Mouse (Mus musculus) heart, adult 2 months (tissue): ENCODE measurements around the gene N4bp3. TPM values are rescaled to one million over a fixed set of nuclear protein-coding genes. Genes with fewer than 3 reads are reported as not detected.

Experiments used
- DNase-seq, 2 experiments: peaks; one replicate each; pipeline ENCODE4 v3.0.0; 2021
- H3K27ac ChIP-seq: fragments of 200-600 bp; 2 replicates; pipeline ENCODE4 v1.8.1; 2022
- H3K27me3 ChIP-seq: fragments of 200-500 bp; 2 replicates; pipeline ENCODE4 v1.6.1; 2012; ENCODE audit warnings: mild to moderate bottlenecking, low read length, inconsistent platforms, mixed read lengths; ENCODE audit not compliant: control insufficient read depth, insufficient read depth
- H3K36me3 ChIP-seq: fragments of 200-500 bp; 2 replicates; pipeline ENCODE4 v1.6.1; 2012; ENCODE audit warnings: low read length, inconsistent platforms; ENCODE audit not compliant: control insufficient read depth, insufficient read depth
- H3K4me1 ChIP-seq: fragments of 200-500 bp; 2 replicates; pipeline ENCODE4 v1.6.1; 2011; ENCODE audit warnings: low read length; ENCODE audit not compliant: control insufficient read depth, insufficient read depth
- H3K4me3 ChIP-seq: fragments of 200-600 bp; 2 replicates; pipeline ENCODE4 v1.8.1; 2022
- H3K79me2 ChIP-seq: fragments of 200-500 bp; replicated peaks from 2 replicates; pipeline ENCODE4 v1.6.1; 2012; ENCODE audit warnings: mild to moderate bottlenecking, inconsistent platforms, low read length, moderate library complexity, mixed read lengths; ENCODE audit not compliant: control insufficient read depth, insufficient read depth
- H3K9ac ChIP-seq: fragments of 200-500 bp; 2 replicates; pipeline ENCODE4 v1.6.1; 2012; ENCODE audit warnings: low read depth, mild to moderate bottlenecking, control low read depth, inconsistent platforms, low read length, mixed read lengths
- CTCF ChIP-seq: fragments of 200-600 bp; IDR thresholded peaks from 2 replicates; pipeline ENCODE4 v1.8.1; 2022; ENCODE audit warnings: antibody characterized with exemption, mild to moderate bottlenecking, moderate library complexity
- EP300 ChIP-seq: fragments of 200-500 bp; IDR thresholded peaks from 2 replicates; pipeline ENCODE4 v1.6.1; 2011; ENCODE audit warnings: low read depth, low read length, control low read depth; ENCODE audit not compliant: insufficient read depth
- POLR2A ChIP-seq: fragments of 200-500 bp; IDR thresholded peaks from 2 replicates; pipeline ENCODE4 v1.6.1; 2011; ENCODE audit warnings: mild to moderate bottlenecking, low read depth, low read length, control low read depth; ENCODE audit not compliant: insufficient read depth
- WGBS: fragments of 180-500 bp; shearing (Covaris S2); methylation state at CpG from one replicate; pipeline ENCODE4 v1.1.7; 2018; 5-methylcytosine and 5-hydroxymethylcytosine counted together
- intact Hi-C: fragments of 180-260 bp; cut with DNase I; formaldehyde crosslinking; loops from one replicate; pipeline ENCODE4 v1.15.1; 2025
- polyA plus RNA-seq: library from polyadenylated mRNA; depleted of rRNA; stranded (reverse); fragments of >200 nt; gene quantifications from 2 replicates; pipeline ENCODE4 v1.2.3, GENCODE M21; 2012
- total RNA-seq, 2 experiments: library from RNA; stranded (reverse); gene quantifications; 2 replicates each; pipeline ENCODE4 v1.2.3; 2021

N4bp3 gene
- total and polyA plus RNA-seq, 3 experiments, result 8.2 to 10.7 (median 10.2) TPM

- peak; percentile 96 to 98 for DNase-seq
- intact Hi-C loops, result loop anchor here (2.0 to 10.0 kb wide), 2 partner anchors 22 to 398 kb away; partner anchors contain the start of genes Cdkl3, Phykpl and Ube2b
- peaks cover 2% of the 10 kb centered on the region; the same call in 1 of the 2 replicates for H3K79me2 ChIP-seq
- TF ChIP-seq EP300 (0 out of 2 replicates have a peak, but pooled peaks have one; percentile 38), CTCF (no peak), POLR2A (peak; percentile 100)
- no peaks in the 10 kb centered on the region; the same call in 1 of the 2 replicates for H3K4me1 ChIP-seq
- peak within 1 kb of the TSS; percentile 89 for H3K27ac ChIP-seq
- peaks cover 20% of the 10 kb centered on the region for H3K36me3 ChIP-seq
- H3K9ac ChIP-seq, result peak within 1 kb of the TSS; percentile 89
- no peaks in the 10 kb centered on the region for H3K27me3 ChIP-seq
- H3K4me3 ChIP-seq, result peak within 1 kb of the TSS; percentile 88
- under 1% methylated on average over 91 of the region's 91 CpGs for WGBS
Measured at GRCm38 (mm10) chr11:51606447-51607095, 44.1 kb downstream of the N4bp3 start, which contains the start of gene Hnrnpab. Gene Hnrnpab, minus strand, starts transcription at chr11:51606847.

- peak; percentile 91 to 94 for DNase-seq
- Histone ChIP-seq H3K4me3 (peak overlapping the region; percentile 88), H3K27ac (peak overlapping the region; percentile 89), H3K36me3 (peaks cover 20% of the 10 kb centered on the region), H3K9ac (peak overlapping the region; percentile 89), H3K79me2 (peaks cover 3% of the 10 kb centered on the region; the same call in 1 of the 2 replicates), H3K4me1 (no peaks in the 10 kb centered on the region; the same call in 1 of the 2 replicates), H3K27me3 (no peaks in the 10 kb centered on the region)
- under 1% methylated on average over 80 of the region's 81 CpGs for WGBS
- TF ChIP-seq CTCF, result no peak
- TF ChIP-seq EP300, result peak; percentile 76; the same call in 1 of the 2 replicates
- TF ChIP-seq POLR2A, result peak; percentile 54; the same call in 1 of the 2 replicates
- intact Hi-C loops, result loop anchor here (2.0 to 10.0 kb wide), 2 partner anchors 21 to 399 kb away; partner anchors contain the start of genes Cdkl3, Phykpl and Ube2b
Measured at GRCm38 (mm10) chr11:51605602-51606446, 44.8 kb downstream of the N4bp3 start.

- H3K36me3 ChIP-seq, result peaks cover 28% of the 10 kb centered on the region
- peaks cover 3% of the 10 kb centered on the region; the same call in 1 of the 2 replicates for H3K79me2 ChIP-seq
- TF ChIP-seq CTCF (no peak), POLR2A (no peak)
- H3K27me3 ChIP-seq, result no peaks in the 10 kb centered on the region
- 81% methylated on average over 3 of the region's 3 CpGs for WGBS
- no peaks in the 10 kb centered on the region; the same call in 1 of the 2 replicates for H3K4me1 ChIP-seq
- no peak overlapping the region for H3K27ac ChIP-seq
- intact Hi-C loops, result loop anchor here (10.0 kb wide), 1 partner anchor 403 kb away; the partner anchor contains the start of genes Cdkl3 and Ube2b
- H3K4me3 ChIP-seq, result no peak overlapping the region
- no peak overlapping the region for H3K9ac ChIP-seq
- DNase-seq, result no peak
Measured at GRCm38 (mm10) chr11:51602253-51602652, 48.4 kb downstream of the N4bp3 start.

GRCm38 (mm10) chr11:51597553-51597952 is 53.1 kb downstream of the N4bp3 start:
- TF ChIP-seq CTCF, result no peak
- TF ChIP-seq EP300, result no peak
- TF ChIP-seq POLR2A, result no peak
- H3K27me3 ChIP-seq, result no peaks in the 10 kb centered on the region
- DNase-seq, result no peak
- peaks cover 3% of the 10 kb centered on the region; the same call in 1 of the 2 replicates for H3K79me2 ChIP-seq
- H3K4me1 ChIP-seq, result peaks cover 1% of the 10 kb centered on the region; the same call in 1 of the 2 replicates
- H3K4me3 ChIP-seq, result no peak overlapping the region
- H3K27ac ChIP-seq, result no peak overlapping the region
- 66% methylated on average over 2 of the region's 2 CpGs for WGBS
- H3K36me3 ChIP-seq, result peaks cover 27% of the 10 kb centered on the region
- no peak overlapping the region for H3K9ac ChIP-seq
- intact Hi-C loops, result no loop called here

- H3K36me3 ChIP-seq, result peaks cover 27% of the 10 kb centered on the region
- H3K27ac ChIP-seq, result no peak overlapping the region
- H3K9ac ChIP-seq, result no peak overlapping the region
- intact Hi-C loops, result no loop called here
- H3K79me2 ChIP-seq, result no peaks in the 10 kb centered on the region; the same call in 1 of the 2 replicates
- WGBS, result 89% methylated on average over 1 of the region's 1 CpGs
- H3K4me3 ChIP-seq, result no peak overlapping the region
- 0 out of 2 replicates have a peak, but pooled peaks cover 1% of the 10 kb centered on the region for H3K4me1 ChIP-seq
- TF ChIP-seq CTCF (no peak), POLR2A (no peak), EP300 (no peak)
- no peaks in the 10 kb centered on the region for H3K27me3 ChIP-seq
- no peak for DNase-seq
Measured at GRCm38 (mm10) chr11:51595459-51596083, 55.1 kb downstream of the N4bp3 start.
